Mouse (Mus musculus) neural tube, embryonic 13.5 days (tissue): Measurements from ENCODE around the gene Kcnh2. TPM values are rescaled to one million over a fixed set of nuclear protein-coding genes. Genes with fewer than 3 reads are reported as not detected.
A peak's percentile ranks its signal among the peaks of the same experiment; 100 is the strongest.
"Not testable (repeated sequence)": the region's sequence is repeated elsewhere in the genome, so short reads cannot be mapped to it uniquely, and the experiment has no call there.

Experiments used
- ATAC-seq: fragments of 200-750 bp; cut with Nextera tagmentation; 2 replicates; pipeline ENCODE4 v1.8.0; 2017; ENCODE audit warnings: low read depth, mild to moderate bottlenecking, moderate TSS enrichment, moderate library complexity
- H3K27ac ChIP-seq: fragments of 300-500 bp; sonication (generic); replicated peaks from 2 replicates; pipeline ENCODE4 v1.5.1; 2015; ENCODE audit warnings: moderate library complexity, mild to moderate bottlenecking, inconsistent platforms
- H3K27me3 ChIP-seq: fragments of 300-500 bp; sonication (generic); 2 replicates; pipeline ENCODE4 v1.6.1; 2015; ENCODE audit warnings: mild to moderate bottlenecking, inconsistent platforms
- H3K36me3 ChIP-seq: fragments of 300-500 bp; sonication (generic); 2 replicates; pipeline ENCODE4 v1.6.1; 2015; ENCODE audit warnings: mild to moderate bottlenecking, inconsistent platforms
- H3K4me1 ChIP-seq: fragments of 300-500 bp; sonication (generic); replicated peaks from 2 replicates; pipeline ENCODE4 v1.6.1; 2015; ENCODE audit warnings: inconsistent platforms
- H3K4me2 ChIP-seq: fragments of 300-500 bp; sonication (generic); 2 replicates; pipeline ENCODE4 v1.6.1; 2015; ENCODE audit warnings: inconsistent platforms, mild to moderate bottlenecking, moderate library complexity
- H3K4me3 ChIP-seq: fragments of 300-500 bp; sonication (generic); 2 replicates; pipeline ENCODE4 v1.5.1; 2015; ENCODE audit warnings: mild to moderate bottlenecking, inconsistent platforms
- H3K9ac ChIP-seq: fragments of 300-500 bp; sonication (generic); 2 replicates; pipeline ENCODE4 v1.6.1; 2015; ENCODE audit warnings: moderate library complexity, mild to moderate bottlenecking, inconsistent platforms
- H3K9me3 ChIP-seq: fragments of 300-500 bp; sonication (generic); 2 replicates; pipeline ENCODE4 v1.6.1; 2016; ENCODE audit warnings: inconsistent platforms
- WGBS: fragments of 180-500 bp; shearing (Covaris S2); methylation state at CpG from one replicate; pipeline ENCODE4 v1.1.7; 2015; 5-methylcytosine and 5-hydroxymethylcytosine counted together
- polyA plus RNA-seq: library from polyadenylated mRNA; unstranded; fragments of >200 nt; fragmentation: Nextera tagmentation; extraction: Ambion mirVana; gene quantifications from 2 replicates; pipeline ENCODE4 v1.2.1, GENCODE M21; 2015

The Kcnh2 gene
- 13.5 and 15.5 TPM in 2 replicates for polyA plus RNA-seq

DNA sequence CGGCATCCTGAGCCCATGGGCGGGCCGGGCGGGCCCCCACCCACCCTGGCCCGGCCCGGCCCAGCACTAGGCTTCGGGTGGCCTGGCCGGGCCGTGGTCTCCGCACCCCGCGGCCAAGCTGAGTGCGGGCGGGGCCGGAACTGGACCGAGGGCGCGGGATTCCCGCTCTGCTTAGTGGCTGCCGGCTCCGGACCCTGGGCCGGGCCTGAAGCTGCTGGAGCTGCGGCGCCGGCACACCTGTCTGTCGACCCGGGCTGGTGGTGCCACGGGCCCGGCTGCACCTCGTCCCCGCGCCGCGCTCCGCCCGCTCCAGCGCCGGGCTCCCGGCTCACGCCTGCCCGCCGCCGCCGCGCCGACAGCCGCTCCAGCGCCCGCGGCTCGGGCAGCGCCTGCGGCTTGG is at the start of gene Kcnh2:
Gene Kcnh2 (minus strand): TSS at position 327 of the 400 bp plus-strand sequence.
- peak within 1 kb of the TSS; percentile 99 for H3K27ac ChIP-seq
- peaks cover 17% of the 10 kb centered on the region for H3K27me3 ChIP-seq
- no peaks in the 10 kb centered on the region for H3K9me3 ChIP-seq
- H3K4me2 ChIP-seq: peak within 1 kb of the TSS; percentile 98
- no peaks in the 10 kb centered on the region for H3K36me3 ChIP-seq
- 2% methylated on average over 15 of the region's 53 CpGs for WGBS
- peak within 1 kb of the TSS; percentile 75 for H3K4me3 ChIP-seq
- peak within 1 kb of the TSS; percentile 91 for H3K9ac ChIP-seq
- peak; percentile 52 for ATAC-seq
- H3K4me1 ChIP-seq: peaks cover 70% of the 10 kb centered on the region

DNA sequence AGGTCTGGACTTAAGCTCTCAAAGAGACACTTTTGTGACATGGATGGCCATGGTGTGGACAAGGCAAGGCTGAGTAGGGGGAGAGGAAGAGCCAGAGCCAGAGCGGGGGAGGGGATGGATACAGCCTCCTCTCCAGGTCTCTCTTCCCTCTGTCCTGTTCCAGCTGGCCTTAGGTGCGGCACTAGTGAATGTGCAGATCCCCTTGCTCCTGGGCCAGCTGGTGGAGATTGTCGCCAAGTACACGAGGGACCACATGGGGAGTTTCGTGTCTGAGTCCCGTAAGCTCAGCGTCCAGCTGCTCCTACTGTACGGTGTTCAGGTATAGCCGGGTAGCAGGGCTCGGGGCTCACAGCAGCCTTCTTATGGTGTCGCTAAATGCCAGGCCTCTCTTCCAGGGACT is 49.0 kb upstream of the Kcnh2 start:
- no peak overlapping the region for H3K4me3 ChIP-seq
- no peaks in the 10 kb centered on the region for H3K27me3 ChIP-seq
- no peak overlapping the region for H3K4me2 ChIP-seq
- H3K4me1 ChIP-seq: peaks cover 7% of the 10 kb centered on the region; the same call in 1 of the 2 replicates
- H3K36me3 ChIP-seq: peaks cover 54% of the 10 kb centered on the region
- no peaks in the 10 kb centered on the region for H3K9me3 ChIP-seq
- 88% methylated on average over 11 of the region's 11 CpGs for WGBS
- H3K27ac ChIP-seq: no peak overlapping the region
- H3K9ac ChIP-seq: no peak overlapping the region
- ATAC-seq: no peak

DNA sequence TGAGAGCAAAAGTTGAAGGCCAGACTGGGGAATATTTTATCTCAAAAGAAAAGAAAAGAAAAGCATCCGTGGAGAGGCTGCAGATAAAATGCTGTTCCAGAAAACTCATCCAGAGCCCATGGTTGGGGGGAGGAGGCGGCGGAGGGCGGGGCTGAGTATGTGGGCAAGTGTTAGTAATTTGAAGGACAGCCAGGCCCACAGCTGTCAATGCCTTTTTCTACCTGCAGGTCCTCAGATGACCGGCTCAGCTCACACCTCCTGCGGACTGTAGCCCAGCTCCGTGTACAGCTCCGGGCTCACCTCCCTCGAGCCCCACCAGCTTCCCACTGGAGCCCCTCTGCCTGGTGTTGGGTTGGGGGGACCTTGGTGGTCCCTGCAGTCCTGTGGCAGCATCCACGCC is 48.3 kb upstream of the Kcnh2 start:
- WGBS: 90% methylated on average over 10 of the region's 10 CpGs
- Histone ChIP-seq H3K36me3 (peaks cover 51% of the 10 kb centered on the region), H3K4me2 (no peak overlapping the region), H3K9ac (no peak overlapping the region), H3K9me3 (no peaks in the 10 kb centered on the region), H3K27me3 (no peaks in the 10 kb centered on the region), H3K4me3 (no peak overlapping the region), H3K27ac (no peak overlapping the region), H3K4me1 (peaks cover 13% of the 10 kb centered on the region)
- ATAC-seq: no peak

DNA sequence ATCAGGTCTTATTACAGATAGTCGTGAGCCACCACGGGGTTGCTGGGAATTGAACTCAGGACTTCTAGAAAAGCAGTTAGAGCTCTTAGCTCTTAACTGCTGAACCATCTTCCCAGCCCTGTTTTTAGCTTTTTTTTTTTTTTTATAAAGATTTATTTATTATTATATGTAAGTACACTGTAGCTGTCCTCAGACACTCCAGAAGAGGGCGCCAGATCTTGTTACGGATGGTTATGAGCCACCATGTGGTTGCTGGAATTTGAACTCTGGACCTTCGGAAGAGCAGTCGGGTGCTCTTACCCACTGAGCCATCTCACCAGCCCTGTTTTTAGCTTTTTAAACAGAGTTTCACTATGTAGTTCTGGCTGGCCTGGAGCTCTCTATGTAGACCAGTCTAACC is 44.9 kb upstream of the Kcnh2 start:
- H3K9ac ChIP-seq, H3K27me3 ChIP-seq, H3K4me3 ChIP-seq, ATAC-seq, H3K4me2 ChIP-seq, H3K9me3 ChIP-seq, H3K27ac ChIP-seq: not testable (repeated sequence)
- H3K4me1 ChIP-seq: peaks cover 12% of the 10 kb centered on the region; the same call in 1 of the 2 replicates
- WGBS: 92% methylated on average over 6 of the region's 6 CpGs
- peaks cover 20% of the 10 kb centered on the region for H3K36me3 ChIP-seq

DNA sequence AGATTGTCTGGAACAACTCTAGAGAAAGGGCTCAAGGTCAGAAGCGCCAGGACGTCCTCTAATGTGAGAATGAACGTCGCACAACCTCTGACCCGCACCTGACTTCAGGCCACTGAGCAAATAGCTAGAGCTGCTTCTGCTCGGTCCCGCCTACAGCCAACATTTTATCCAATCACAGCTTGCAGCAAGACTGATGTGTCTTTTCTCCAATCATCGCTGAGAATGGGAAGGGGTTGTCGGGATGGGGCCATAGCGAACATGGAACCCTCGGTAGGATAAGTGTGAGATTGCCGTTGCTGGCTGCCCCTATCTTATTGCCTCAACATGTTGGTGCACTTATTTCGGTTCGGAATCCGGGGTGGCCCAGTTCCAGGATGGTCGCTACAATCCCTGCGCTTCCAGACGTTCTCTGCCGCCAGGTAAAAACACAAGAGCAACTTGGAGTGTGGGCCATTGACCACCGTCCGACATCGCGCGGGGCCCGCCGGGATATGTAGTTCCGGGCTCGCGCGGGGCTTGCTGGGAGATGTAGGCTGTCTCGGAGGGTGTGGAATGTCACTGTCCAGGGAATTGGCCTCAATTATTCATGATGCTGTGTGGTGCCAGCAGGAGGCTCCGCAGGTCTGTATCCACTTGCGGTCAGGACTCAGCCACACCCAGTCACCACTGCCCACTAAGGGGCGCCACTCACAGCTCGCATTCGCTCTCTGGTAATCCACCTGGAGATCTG is 42.9 kb upstream of the Kcnh2 start:
- Histone ChIP-seq H3K27me3 (peaks cover 4% of the 10 kb centered on the region), H3K27ac (peak overlapping the region; percentile 87), H3K4me3 (peak overlapping the region; percentile 54), H3K4me2 (peak overlapping the region; percentile 55), H3K4me1 (peaks cover 16% of the 10 kb centered on the region; the same call in 1 of the 2 replicates), H3K9ac (peak overlapping the region; percentile 71), H3K9me3 (no peaks in the 10 kb centered on the region), H3K36me3 (peaks cover 4% of the 10 kb centered on the region; the same call in 1 of the 2 replicates)
- WGBS: 1% methylated on average over 36 of the region's 36 CpGs
- ATAC-seq: peak; percentile 97

DNA sequence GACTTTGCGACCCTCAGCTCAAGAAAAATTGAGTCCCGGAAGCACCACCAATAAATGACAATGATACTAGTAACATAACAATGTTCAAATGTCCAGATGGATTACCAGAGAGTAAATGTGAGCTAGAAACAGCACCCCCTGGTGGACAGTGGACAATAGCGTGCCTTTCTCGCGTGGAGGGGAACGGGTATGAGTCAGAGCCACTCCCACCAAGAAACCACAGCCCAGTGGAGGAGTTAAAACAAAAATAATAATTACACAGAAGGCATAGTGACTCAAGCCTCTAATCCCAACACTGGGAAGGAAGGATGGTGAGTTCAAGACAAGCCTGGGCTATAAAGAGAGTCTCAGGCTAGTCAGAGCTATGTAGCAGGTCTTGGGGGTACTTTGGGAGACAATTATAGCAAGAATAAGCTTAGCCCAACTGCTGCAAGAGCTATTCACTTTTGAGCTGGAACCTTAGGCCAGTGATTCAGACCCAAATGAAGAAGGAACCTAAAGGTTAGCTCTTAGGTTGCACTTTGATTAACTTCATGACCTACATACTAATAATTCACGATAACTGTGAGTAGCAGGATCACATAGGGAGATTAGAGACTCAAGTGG is 42.1 kb upstream of the Kcnh2 start, which contains the start of gene Abcb8:
Gene Abcb8 (plus strand): TSS at position 272 of the 606 bp plus-strand sequence.
- peak within 1 kb of the TSS; percentile 54 for H3K4me3 ChIP-seq
- H3K27me3 ChIP-seq: peaks cover 13% of the 10 kb centered on the region
- H3K36me3 ChIP-seq: peaks cover 4% of the 10 kb centered on the region; the same call in 1 of the 2 replicates
- no peak for ATAC-seq
- H3K9me3 ChIP-seq: no peaks in the 10 kb centered on the region
- 19% methylated on average over 7 of the region's 7 CpGs for WGBS
- H3K4me1 ChIP-seq: peaks cover 19% of the 10 kb centered on the region
- peak within 1 kb of the TSS; percentile 87 for H3K27ac ChIP-seq
- peak within 1 kb of the TSS; percentile 71 for H3K9ac ChIP-seq
- peak within 1 kb of the TSS; percentile 55 for H3K4me2 ChIP-seq

DNA sequence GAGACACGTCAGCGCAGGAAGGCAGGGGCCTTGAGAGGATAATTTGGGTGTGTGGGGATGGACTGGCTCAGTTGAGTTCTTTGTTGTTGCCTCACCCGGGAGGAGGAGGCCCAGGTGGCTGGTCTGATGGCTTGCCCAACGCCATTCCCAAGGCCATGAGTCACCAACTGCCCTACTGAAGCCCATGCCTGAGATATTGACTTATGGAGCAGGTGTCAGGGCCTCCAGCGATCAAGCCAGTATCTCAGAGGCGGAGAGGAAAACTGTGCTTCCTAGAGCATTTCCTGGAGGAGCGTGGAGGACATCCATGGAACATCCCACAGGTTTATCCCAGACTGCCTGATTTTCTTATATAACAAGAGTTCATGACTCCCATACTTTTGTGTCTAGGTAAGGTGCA is 41.3 kb upstream of the Kcnh2 start:
- Histone ChIP-seq H3K4me2 (no peak overlapping the region), H3K27ac (no peak overlapping the region), H3K36me3 (peaks cover 4% of the 10 kb centered on the region; the same call in 1 of the 2 replicates), H3K4me3 (no peak overlapping the region), H3K4me1 (peaks cover 26% of the 10 kb centered on the region), H3K9me3 (no peaks in the 10 kb centered on the region), H3K27me3 (peaks cover 20% of the 10 kb centered on the region), H3K9ac (no peak overlapping the region)
- WGBS: 77% methylated on average over 7 of the region's 7 CpGs
- no peak for ATAC-seq

DNA sequence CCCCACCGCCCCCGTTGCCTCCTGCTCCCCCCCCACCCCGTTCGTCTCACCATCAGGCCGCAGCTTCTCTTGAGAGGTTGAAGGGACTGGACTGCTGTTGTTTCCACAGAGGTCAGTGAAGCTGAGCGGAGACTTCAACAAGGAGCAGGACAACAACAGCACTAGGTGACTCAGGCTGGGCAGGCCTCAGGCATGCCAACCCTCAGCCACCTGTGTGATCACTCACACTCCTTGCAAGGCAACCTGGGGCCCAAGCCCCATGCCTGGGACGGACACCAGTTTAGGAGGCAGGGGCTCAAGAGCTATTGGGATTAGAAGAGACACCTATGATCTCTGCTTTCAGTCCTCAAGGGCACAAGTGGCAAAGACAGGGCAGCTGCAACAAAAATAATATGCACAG is 40.5 kb upstream of the Kcnh2 start, which contains the start of gene Atg9b:
Gene Atg9b (minus strand): TSS at position 280 of the 400 bp plus-strand sequence.
- peaks cover 29% of the 10 kb centered on the region for H3K27me3 ChIP-seq
- H3K36me3 ChIP-seq: peaks cover 4% of the 10 kb centered on the region; the same call in 1 of the 2 replicates
- no peaks in the 10 kb centered on the region for H3K9me3 ChIP-seq
- H3K4me2 ChIP-seq: no peak within 1 kb of the TSS
- H3K4me3 ChIP-seq: no peak within 1 kb of the TSS
- WGBS: 79% methylated on average over 7 of the region's 7 CpGs
- no peak within 1 kb of the TSS for H3K9ac ChIP-seq
- ATAC-seq: no peak
- no peak within 1 kb of the TSS for H3K27ac ChIP-seq
- H3K4me1 ChIP-seq: peaks cover 35% of the 10 kb centered on the region

DNA sequence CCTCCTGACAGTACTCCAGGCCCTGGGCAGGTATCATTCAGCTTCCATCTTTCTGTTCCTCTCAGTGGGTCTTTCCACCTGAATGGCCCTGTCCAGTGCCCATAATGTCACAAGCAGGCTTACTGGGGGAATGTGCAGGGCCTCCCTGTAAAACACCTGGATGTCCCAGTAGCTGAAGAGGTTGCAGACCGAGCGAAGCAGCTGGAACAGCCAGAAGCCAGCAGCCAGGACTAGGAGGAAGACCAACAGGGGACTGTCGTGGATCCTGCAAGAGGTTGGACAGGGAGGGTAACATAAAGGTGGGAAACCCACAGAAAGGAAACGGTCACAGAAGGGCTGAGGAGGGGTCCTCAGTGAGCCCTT is 38.2 kb upstream of the Kcnh2 start:
- Histone ChIP-seq H3K27me3 (peaks cover 49% of the 10 kb centered on the region), H3K4me3 (no peak overlapping the region), H3K36me3 (no peaks in the 10 kb centered on the region), H3K4me2 (no peak overlapping the region), H3K27ac (no peak overlapping the region), H3K4me1 (peaks cover 32% of the 10 kb centered on the region), H3K9me3 (no peaks in the 10 kb centered on the region), H3K9ac (no peak overlapping the region)
- 81% methylated on average over 4 of the region's 4 CpGs for WGBS
- no peak for ATAC-seq

DNA sequence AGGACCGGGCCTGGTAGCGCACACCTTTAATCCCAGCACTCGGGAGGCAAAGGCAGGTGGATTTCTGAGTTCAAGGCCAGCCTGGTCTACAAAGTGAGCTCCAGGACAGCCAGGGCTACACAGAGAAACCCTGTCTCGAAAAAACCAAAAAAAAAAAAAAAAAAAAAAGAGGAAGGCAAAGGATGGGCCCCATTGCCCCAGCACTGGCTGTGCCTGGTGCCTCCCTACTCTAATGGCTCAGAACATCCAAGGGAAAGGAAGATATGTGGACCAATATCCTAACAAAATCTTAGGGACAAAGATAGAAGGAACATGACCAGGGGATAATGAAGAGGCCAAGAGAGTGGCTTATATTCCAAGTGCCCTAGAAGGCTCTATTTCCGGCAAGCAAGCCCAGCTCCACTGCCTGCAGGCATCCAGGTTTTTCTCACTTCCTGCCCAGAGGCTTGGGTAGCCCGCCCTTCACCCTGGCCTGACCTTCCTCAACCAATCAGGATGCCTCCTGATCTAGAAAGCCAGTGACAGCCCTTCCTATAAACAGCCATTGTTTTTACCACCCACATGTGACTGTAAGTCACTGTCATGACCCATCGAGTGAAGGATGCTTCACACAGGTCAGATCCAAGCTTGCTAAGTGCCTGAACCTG is 37.7 kb upstream of the Kcnh2 start:
- Histone ChIP-seq H3K27me3 (peaks cover 49% of the 10 kb centered on the region), H3K9me3 (no peaks in the 10 kb centered on the region), H3K27ac (no peak overlapping the region), H3K4me3 (no peak overlapping the region), H3K9ac (no peak overlapping the region), H3K4me2 (no peak overlapping the region), H3K36me3 (no peaks in the 10 kb centered on the region), H3K4me1 (peaks cover 33% of the 10 kb centered on the region)
- no peak for ATAC-seq
- WGBS: 44% methylated on average over 7 of the region's 7 CpGs

DNA sequence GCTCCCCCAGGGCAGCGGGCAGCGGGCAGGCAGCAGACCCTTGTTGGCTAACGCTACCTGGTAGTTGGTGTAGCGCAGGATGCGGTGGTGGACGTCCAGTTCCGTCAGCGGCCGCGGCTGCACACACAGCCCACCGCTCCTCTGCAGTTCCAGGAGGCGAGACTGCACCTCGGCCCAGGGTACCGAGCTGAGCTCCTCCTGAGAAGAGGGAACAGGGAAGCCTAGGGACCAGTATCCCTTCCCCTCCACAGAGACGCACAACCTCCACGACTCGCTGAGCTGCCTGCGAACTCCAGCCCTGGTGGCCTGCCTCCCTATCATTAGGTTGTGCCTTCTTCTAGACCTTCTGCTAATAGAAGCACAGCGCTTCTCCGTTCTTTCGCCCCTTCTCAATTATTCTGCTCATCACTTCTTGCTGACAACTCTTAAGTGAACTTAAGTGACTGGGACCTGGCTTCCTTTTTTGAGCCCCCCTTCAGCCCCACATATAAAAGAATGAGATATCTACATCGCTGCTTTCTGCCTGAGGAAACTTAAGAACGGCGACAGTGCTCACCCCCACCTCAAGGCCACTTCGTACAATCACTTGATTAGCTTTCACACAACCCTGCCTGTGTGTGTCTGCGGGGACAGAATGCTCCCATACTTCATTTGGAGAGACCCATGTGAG is 37.0 kb upstream of the Kcnh2 start:
- no peak overlapping the region for H3K27ac ChIP-seq
- peaks cover 49% of the 10 kb centered on the region for H3K27me3 ChIP-seq
- peak overlapping the region; percentile 48 for H3K4me3 ChIP-seq
- no peak for ATAC-seq
- H3K36me3 ChIP-seq: no peaks in the 10 kb centered on the region
- H3K9me3 ChIP-seq: no peaks in the 10 kb centered on the region
- WGBS: 21% methylated on average over 26 of the region's 26 CpGs
- H3K9ac ChIP-seq: peak overlapping the region; percentile 70
- peak overlapping the region; percentile 85 for H3K4me2 ChIP-seq
- peaks cover 32% of the 10 kb centered on the region for H3K4me1 ChIP-seq
